Mouse (Mus musculus) telencephalon, adult 2 months (tissue): ENCODE data around the gene Olfr718-ps1.
A peak's percentile ranks its signal among the peaks of the same experiment; 100 is the strongest.
"Not testable (repeated sequence)": the region's sequence is repeated elsewhere in the genome, so short reads cannot be mapped to it uniquely, and the experiment has no call there.

Experiments used
- DNase-seq: peaks from one replicate; pipeline ENCODE4 v3.0.0-alpha.2; 2011; ENCODE audit warnings: low read depth, low spot score

Olfr718-ps1 gene

DNA sequence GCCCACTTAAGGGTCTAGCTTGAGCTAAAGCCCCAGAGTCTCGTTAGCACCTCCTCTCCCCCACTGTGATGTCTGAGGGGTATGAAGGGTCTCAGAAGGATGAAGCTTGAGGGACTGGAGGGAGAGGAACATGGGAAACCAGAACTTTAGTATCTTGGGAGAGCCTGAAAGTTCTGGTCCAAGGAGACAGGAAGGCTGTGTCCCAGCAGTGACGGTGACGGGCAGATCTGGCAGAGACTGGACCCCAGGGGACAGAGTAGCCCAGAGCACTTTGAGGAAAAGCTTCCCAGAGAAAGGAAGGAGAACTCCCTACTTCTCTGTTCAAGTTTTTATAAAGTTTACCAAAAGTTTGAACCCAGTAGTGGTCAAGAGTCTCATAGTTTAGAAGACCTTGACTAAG is at the start of gene Olfr718-ps1:
TSS of gene Olfr718-ps1 (minus strand) at position 101 of the 400 bp plus-strand sequence.
- no peak for DNase-seq

DNA sequence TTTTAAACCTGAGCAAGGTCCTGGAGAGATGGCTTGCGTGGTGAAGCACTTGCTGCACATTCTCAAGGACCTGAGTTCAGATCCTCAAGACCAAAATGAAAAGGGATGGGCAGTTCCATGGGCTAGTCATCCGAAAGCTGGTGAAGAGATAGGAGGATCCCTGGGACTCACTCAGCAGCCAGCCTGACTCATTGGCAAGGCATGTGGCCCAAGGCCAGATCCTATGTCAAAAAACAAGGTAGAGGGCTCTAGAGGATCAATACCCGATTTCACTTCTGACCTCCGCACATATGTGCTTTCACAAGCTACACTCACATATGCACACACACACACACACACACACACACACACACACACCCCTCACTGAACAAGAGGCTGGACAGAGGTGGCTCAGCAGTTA is 49.1 kb upstream of the Olfr718-ps1 start:
- no peak for DNase-seq

DNA sequence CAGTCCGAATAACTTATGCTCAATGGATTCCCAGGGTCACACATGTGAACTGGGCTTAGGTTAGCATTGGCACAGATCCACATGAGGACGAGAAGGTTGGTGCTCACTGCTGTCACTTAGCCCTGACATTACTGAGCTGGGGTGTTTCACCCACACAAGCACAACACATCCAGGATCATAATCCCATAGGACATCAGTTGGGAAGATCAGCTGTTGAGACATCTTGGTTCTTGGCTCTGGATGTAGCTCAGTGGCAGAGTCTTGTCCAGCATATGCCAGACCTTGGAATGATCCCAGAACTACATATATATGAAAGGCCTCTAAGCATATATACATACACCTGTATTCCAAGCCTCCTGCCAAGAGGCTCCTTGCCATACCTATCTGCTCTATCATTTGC is 47.8 kb upstream of the Olfr718-ps1 start:
- no peak for DNase-seq

DNA sequence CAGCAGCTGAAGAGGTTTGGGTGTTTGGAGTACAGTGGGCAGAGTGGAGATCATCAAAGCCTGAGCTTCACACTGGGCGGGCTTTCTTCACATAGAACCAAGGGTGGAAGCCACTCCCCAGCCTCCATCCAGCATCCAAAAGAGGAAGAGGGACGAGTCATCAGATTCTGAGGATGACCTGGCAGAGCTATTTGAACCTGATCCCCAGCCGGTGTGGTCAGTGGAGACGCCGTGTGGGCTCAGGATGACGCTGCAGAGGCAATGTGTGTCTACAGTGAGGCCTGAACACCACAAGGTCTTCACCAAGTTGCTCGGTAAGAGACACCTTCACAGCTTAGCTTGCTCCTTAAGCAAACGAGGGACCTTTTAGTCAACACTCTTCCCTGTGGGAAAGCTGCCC is 47.4 kb upstream of the Olfr718-ps1 start:
- DNase-seq, result not testable (repeated sequence)

DNA sequence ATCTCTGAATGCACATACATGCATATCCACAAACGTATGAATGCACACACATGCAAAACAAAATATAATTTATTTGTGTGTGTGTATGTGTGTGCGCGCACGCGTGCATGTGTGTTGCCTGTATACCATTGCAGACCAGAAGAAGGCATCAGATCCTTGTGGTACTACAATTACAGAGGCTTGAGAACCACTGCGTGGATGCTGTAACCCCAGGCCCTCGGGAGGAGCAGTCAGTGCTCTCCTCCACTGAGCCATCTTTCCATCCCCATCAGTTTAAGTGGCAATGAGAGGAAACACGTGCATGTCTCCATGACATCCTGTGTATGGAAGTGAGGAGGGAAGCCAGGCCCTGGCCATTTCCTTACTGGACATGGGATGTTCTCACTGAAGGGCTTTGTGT is 45.4 kb upstream of the Olfr718-ps1 start:
- DNase-seq, result no peak

DNA sequence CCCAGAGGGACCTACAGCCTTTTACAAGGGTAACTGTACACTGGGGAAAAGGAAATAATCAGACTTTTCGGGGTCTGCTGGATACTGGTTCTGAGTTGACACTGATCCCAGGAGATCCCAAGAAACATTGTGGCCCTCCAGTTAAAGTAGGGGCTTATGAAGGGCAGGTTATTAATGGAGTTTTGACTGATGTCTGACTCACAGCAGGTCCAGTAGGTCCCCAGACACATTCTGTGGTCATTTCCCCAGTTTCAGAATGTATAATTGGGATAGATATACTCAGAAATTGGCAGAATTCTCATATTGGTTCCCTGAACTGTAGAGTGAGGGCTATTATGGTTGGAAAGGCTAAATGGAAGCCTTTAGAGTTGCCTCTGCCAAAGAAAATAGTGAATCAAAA is 40.6 kb upstream of the Olfr718-ps1 start:
- not testable (repeated sequence) for DNase-seq

DNA sequence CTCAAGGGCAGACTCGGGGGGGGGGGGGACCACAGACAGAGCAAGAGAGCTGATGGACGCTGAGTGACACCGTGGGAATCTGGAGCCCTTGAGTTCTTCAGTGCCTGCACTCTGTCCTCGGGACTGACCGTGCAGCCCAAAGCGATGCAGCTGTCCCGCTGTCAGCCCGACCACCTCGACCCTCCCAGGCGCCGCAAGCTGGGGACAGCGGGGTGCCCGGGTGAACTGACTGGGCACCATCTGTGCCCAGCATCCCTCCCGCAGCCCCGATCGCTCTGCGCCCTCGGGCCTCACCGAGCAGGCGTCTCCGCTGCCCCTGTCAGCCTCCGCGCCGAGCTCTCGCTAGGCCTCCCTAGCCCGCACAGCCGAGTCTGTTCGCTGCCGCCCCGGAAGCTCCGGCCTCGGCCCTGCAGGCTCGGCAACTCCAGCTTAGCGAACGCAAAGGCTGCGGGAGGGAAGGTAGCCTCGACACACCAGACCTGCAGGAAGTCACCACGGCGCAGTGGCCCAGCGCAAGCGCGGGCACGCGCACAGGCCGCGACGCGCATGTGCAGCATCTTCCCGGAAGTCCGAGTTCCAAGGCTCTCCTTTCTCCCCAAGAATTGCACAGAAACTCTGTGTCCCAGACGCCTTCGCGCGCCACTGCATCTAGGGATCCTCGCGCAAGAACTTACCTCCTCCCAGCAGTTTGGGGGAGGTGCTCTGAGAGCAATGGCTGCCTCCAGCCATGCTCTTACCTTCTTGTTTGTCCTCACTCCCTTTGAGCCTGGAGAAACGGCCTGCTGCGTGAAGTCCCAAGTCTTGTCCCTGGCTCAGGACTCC is 33.1 kb upstream of the Olfr718-ps1 start, which contains the start of the genes Rbak and Spdye4b:
TSS of gene Rbak (minus strand) at position 521 of the 822 bp plus-strand sequence.
TSS of gene Spdye4b (plus strand) at position 763 of the 822 bp plus-strand sequence.
- DNase-seq, result peak; percentile 98

DNA sequence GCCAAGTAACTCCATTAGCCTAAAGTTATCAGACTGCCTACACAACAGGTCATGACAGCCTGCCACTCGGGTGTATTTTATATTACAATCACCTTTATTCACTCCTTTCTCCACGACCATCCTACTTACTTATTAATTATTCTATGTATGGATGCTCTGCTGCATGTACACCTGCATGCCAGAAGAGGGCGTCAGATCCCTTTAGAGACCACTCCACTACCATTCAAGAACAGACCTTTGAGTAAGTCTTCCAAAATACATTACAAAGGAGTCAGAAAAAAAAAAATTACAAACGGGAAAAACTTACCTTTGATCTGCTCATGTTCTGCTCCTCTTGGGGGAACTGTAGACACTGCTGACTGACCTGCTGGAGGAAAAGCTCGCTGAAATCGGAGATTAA is 31.8 kb upstream of the Olfr718-ps1 start:
- DNase-seq, result no peak

DNA sequence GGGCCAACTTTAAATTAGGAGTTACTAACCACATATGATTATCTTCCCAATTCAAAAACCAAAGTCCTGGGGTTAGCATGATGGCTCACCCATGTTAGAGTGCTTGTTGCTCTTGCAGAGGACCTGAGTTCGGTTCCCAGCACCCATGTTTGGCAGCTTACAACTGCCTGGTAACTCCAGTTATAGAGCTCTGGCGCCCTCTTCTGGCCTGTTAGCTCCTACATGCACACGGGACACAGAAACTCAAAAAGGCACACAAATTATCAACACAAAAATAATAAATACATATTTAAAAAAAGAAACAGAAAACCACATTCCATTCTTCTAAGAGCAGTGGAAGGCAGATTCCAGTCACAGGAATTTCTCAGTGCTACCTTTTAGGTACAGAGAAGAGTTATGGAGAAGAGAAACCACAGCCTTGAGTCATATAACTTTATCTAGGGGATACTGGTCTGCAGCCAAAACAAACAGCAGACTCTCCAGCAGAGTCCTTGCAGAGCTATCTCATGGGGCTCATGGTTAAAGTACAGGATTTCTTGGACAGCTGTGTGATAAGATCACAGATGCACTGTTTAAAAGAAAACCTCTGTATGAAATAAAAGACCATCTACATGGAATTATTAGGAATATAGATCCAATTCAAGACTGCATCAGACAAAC is 30.3 kb upstream of the Olfr718-ps1 start:
- no peak for DNase-seq

DNA sequence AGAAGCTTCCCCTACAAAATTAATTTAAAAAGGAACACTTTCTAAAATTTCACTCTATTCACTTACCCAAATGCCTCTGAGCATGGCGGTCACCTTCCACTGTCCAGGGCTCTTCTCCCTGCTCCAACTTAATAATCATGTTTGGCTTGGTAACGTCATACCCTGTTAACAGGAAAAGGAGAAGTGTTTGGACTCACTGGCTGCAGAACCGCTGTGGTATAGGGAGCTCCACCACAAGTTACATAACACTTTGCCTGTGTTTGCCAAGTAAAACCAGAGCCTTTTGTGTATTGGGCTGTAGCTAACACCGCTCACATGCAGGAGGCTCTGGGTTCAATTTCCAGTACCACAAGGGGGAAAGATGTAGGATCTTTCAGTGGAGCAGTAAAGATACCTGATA is 28.6 kb upstream of the Olfr718-ps1 start:
- no peak for DNase-seq

DNA sequence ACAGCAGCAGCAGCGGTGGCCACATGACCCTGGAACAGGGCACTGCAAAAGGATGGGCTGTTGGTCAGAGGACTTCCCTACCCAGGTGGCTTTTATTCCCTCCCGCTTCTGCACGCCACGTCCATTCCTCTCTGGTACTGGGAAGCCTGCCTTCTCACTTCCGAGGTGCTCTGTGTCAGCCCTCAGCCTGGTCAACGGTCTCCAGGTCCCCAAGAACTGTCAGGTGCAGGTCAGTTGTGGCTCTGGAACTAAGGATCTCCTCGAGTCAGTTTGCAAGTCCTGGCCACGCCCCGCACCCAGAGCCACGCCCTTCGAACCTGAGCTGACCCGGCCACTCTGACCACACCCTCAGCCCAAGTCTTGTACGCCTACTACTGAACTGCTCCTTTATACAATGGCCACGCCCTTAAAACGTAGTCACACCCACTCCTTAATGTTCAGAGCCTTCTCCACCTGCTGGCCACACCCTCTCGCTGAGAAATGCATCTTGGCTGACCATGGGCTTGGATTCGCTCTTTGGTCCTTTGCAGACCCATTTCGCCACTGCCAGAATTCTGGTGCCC is 18.2 kb upstream of the Olfr718-ps1 start:
- DNase-seq, result no peak

DNA sequence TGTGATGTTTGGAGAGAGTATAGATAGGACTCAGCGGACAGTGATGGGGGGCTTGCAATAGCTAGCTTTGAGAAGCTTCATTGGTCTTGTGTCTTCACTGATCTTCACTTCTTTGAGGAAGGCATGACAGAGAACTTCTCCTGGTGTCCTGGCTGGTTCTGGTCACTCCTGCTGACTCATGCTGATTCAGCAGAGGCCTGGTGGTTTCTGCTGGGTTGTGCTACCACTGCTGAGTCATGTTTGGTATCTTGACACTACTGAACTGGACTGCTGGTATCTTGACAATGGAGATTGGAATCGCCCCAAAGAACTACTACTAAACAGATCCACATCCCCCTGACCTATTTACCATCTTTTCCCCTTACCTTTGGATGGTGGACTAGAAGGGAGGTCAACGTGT is 8.2 kb upstream of the Olfr718-ps1 start:
- no peak for DNase-seq

DNA sequence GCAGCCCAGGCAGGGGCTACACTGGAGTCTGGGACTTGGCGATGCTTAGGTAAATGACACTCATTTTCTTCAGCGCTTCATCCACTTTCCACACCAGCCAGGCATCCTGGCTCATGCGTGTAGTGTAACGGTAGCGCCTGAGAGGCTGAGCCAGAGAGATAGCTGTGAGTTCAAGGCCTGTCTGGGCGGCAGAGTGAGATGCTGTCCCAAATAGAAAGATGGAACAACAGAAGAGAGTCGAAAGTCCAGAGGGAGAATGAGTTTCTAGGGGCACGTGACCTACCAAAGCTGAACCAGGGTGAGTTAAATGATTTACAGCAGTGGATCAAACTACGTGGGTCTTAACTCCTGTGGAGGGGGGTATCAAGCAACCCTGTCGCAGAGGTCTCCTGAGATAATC is 6.4 kb upstream of the Olfr718-ps1 start:
- no peak for DNase-seq

DNA sequence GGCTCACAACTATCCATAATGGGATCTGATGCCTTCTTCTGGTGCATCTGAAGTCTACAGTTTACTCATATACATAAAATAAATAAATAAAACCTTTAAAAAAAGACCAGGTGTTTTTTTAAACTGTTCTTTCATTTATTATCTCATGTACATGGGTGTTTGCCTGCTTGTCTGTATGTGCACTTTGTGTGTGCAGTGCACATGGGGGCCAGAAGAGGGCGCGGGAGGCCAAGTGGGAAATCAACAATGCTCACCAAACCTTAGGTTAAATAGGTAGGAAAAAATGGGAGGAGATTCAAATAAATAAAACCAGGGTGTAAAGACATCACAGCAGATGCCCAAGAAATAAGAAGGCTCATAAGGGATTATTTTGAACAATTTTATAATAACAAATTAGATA is 2.7 kb upstream of the Olfr718-ps1 start:
- no peak for DNase-seq

DNA sequence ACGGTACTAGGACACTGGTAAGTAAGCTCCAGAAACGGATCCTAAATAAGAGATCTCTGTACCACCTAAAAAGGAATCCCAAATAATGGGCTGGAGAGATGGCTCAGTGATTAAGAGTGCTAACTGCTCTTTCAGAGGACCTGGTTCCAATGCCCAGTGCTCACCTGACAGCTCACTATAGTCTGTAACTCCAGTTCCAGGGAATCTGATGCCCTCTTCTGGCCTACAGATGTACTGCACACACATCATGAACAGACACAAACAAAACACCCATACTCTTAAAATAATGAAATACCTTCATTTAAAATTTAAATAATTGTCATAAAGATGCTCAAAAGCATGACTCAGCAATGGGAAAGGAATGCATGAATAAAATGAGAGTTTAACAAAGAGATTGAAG is 2.2 kb upstream of the Olfr718-ps1 start:
- no peak for DNase-seq

DNA sequence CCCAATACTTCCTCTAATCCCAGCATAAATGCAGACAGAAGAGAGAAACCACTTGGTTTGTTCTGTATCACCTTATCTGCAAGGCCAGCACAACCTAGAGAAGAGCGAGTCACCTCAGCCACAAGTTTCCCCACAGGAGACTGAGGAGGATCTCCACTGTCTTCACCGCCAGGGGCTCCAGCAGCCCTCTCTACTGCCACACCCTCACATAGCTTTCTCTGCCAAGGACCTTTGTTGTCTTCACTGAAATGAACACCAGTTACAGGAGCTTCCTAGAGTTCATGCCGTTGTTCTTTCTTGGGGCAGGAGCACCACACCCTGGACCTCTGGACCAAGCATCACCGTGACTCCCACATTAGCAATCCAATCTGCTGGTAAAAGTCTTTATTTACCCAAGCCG is 1.3 kb upstream of the Olfr718-ps1 start:
- no peak for DNase-seq

DNA sequence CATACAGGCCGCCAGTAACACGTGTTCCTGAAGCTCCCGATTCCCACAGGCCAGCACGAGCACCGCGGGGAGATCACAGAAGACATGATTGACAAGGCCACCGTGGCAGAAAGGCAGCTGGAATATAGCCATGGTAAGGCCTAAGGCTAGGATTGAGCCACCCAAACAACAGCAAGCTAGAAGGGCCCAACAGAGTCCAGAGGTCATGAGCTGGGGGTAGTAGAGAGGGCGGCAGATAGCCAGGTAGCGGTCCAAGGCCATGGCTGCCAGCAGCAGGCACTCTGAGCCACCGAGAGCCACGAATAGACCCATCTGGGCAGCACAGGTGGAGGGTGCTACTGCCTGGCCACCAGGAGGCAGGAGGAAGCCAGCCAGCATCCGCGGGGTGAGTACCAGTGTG is 9.8 kb downstream of the Olfr718-ps1 start:
- no peak for DNase-seq

DNA sequence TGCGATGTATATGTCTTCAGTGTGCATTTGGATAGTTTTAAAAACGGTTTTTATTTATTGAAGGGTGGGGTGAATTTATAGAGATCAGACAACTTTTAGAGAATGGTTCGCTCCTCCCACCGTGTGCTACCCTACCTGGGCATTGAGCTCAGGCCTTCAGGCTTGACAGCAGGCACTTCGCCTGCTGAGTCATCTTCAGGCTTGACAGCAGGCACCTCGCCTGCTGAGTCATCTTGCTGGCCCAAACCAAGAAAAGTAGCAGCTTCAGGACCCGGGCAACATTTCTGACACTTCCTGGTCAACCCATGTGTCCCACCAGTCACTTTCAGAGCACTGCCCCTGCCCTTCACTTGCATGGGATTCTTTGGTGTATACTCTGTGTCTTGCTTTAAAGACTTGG is 12.3 kb downstream of the Olfr718-ps1 start:
- DNase-seq, result no peak

DNA sequence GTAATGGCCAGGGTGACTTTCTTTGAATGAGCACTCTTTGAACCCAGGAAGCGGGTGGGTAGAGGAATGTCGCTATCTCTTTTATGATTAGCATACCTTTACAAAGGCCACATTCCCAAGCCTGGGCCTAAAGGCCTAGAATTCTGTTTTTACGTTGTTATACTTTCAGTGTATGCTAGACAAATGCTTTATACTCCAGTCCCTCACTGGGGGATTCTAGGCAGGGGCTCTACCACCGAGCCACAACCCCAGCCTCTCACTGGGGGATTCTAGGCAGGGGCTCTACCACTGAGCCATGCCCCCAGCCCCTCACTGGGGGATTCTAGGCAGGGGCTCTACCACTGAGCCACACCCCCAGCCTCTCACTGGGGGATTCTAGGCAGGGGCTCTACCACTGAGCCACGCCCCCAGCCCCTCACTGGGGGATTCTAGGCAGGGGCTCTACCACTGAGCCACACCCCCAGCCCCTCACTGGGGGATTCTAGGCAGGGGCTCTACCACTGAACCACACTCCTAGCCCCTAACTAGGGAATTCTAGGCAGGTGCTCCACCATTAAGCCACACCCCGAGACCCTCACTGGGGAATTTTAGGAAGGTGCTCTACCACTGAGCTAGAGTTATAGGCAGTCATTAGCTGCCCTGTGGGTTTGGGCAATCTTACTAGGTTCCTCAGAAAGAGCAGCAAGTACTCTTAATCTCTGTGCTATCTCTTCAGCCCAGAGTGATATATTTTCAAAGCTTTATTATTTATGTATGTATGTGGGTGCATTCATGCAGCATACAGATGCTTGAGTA is 13.0 kb downstream of the Olfr718-ps1 start:
- DNase-seq, result not testable (repeated sequence)

DNA sequence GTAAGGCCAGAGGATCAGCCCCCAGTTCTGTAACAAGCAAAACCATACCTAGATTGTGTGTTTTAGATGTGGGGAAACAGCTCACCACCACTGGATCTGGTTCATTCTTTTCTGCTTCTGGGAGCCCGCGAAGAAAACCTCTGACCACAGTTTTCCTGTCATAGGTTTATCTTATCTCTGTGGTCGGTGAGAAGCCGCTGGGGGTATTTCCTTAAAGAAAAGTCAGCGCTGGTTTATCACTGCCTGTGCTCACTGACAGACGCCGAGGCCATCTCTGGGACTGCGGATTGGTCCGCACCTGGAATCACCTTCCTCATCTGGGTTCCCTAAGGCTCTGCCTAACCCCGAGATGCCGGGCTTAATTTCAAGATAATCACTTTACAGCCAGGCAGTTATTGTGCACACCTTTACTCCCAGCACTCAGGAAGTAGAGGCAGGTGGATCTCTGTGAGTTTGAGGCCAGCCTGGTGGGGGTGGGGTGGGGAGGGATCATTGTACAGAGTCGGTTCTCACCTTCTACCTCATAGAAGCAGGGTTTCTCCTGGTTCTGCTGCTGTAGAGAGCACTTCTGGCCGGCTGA is 14.4 kb downstream of the Olfr718-ps1 start:
- DNase-seq, result no peak

DNA sequence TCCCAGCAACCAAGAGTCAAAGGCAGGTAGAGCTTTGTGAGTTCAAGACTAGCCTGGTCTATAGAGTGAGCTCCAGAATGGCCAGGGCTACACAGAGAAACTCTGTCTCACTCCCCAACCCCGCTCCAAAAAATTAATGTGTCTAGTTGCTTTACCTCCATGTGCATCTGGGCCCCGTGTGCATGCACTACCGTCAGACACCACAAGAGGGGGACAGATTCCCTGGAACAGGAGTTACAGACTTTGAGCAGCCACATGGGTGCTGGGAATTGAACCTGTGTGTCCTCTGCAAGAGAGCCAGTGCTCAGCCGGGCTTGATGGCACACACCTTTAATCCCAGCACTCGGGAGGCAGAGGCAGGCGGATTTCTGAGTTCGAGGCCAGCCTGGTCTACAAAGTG is 17.0 kb downstream of the Olfr718-ps1 start:
- no peak for DNase-seq

DNA sequence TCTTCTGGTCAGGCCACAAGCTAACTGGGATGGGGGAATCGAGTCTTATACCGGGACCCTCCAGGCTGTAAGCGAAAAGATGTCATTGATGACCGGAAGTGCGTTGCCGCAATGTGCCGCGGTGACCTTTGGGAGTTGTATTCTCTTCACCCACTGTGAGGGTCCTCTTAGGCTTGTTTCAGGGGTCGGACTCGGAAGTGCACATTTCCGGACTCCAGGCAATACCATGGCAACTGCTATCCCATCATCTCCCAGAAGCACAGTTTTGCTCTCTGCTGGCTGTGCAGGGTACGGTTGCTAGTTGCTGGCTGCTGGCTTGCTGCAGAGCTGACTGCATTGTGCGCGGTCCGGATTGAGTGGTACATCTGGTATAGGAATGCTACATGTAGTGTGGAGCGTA is 18.3 kb downstream of the Olfr718-ps1 start:
- no peak for DNase-seq
